Mouse (Mus musculus): ENCODE results near the gene Loxl1.

The Loxl1 gene

GRCm38 (mm10) chr9:58312944-58313359 lies at the start of gene Loxl1:
Loxl1 (minus strand) TSS chr9:58313186.
- no peak for DNase-seq (ENCODE audit: extremely low read depth, low read depth)

DNA sequence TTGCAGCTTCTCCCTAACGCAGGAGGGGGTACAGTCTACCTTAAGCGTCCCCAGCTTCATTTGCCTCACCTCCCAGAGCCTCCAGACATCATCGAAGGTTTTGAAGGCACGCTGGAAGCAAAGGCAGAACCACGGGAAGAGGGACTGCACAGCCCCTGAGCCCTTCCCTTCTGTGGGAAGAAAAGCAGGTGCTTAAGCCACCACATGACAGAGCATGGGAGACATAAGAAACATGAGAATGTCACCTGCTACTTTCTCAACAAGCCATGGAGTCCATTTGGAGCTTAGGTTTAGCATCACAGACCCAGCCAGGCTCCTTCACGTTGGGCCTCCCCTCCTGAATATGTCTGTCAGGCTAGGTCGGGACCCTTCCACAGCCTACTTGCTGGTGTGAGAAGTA lies 49.0 kb upstream of the Loxl1 start:
- DNase-seq (ENCODE audit: extremely low read depth, low read depth) = no peak

DNA sequence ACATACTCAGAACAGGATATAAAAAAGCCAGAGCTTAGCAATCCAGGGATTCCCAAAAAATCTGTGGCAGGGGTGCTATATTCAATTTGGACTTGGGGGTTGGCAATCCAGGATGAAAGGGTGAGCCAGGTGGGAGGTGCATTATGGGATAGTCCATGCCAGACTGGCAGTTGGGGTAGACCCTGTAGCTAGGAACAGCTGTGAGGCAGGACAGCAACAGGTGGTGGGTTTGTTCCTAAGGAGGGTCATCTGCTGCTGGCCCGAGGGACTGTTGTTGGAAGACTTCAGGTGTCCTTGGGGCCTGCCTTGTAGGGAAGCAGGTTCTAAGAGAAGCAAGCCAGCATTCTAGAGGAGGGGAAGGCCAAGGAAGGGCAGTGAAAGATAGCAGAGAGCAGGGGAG lies 48.4 kb upstream of the Loxl1 start:
- DNase-seq (ENCODE audit: extremely low read depth, low read depth) = no peak

DNA sequence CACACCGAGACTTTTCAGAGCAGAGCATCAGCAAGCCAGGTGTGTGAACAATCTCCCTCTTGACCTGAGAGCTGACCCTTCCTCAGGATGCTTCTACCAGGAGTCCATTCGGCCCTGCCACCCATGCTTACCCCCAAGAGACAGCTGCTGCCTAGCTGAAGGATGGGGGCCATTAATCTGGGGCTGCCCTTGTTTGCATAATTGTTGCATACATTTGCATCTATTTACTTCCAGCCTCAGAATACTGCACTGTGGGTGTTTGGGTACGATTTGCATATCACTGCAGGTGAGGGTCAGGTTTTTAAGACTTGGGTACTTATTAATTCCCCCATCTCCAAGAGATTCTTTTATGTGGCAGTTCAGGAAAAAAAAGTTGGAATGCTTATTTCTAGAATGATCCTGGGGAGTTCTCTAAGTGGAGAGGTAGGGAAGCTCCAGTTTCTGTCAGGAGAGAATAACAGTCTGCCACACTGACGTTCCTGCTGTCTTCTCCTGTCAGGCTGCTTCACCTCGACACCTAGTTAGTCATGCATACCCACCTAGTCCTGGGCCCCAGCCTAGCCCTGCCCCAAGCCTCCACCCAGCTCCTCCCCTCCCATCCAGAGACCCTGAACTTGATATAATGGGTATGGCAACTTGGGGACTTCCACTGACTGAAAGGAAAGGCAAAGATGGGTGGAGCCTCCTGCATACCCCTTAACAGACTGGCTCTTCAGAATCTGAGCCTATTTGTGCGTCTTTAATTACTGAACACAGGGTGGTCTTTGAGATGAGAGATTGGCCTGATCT lies 42.5 kb upstream of the Loxl1 start:
- DNase-seq (ENCODE audit: extremely low read depth, low read depth) = no peak

GRCm38 (mm10) chr9:58354701-58355100 lies 41.7 kb upstream of the Loxl1 start:
- DNase-seq (ENCODE audit: extremely low read depth, low read depth) = no peak

DNA sequence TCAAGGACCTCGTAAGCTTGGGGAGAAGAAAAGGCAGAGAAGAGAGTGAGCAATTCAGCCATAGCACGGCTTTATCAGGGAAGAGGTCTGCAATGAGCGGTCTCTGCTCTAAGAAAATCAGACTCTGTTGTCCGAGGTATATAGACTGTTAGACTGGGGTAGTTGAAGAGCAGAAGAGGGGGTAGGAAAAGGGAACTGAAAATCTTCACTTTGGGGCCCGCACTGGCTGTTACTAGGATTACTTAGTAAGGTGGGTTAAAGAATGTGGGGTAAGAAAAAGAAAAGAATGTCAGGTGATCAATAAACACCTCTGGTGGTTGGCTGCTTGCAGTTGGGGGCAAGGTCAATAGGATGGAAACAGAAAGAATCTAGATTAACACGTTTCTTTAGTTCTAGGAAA lies 40.2 kb upstream of the Loxl1 start:
- DNase-seq (ENCODE audit: extremely low read depth, low read depth) = no peak

DNA sequence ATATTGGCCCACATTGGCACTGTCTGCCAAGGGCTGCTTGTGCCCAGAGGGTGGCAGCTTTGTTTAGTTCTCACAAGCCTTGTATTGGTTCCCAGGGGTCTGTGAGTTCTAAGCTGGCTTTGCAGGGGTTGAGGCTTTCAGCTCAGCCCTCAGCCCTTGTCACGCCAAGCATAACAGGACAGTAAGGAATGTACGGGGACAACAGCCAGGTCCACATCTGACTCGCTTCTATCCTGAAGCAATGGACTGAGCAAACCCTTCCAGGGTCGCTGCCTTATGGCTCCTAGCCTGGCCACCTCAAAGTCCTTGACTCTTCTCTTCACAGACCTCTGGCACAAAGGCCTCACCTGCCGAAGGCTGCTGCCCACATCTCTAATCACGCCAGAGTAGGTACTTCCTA lies 34.8 kb upstream of the Loxl1 start:
- no peak for DNase-seq (ENCODE audit: extremely low read depth, low read depth)

DNA sequence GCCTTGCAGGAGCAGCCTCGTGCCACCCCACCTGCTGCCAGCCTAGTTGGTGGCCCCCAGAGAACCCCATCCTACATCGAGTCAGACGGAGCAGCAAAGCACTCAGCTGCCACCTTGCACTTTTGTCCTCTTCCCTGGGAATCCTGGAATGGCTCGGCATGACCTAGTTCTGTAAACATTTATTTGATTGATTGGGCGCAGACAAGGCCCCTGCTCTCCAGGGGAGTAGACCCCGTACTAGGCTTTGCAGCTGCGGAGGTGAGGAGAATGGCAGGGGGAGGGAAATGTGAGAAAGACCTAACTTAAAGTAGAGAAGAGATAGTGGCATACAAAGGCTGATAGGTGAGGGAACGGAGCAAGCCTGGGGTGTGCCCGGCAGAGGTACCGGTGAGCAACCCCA lies 33.5 kb upstream of the Loxl1 start:
- no peak for DNase-seq (ENCODE audit: extremely low read depth, low read depth)

DNA sequence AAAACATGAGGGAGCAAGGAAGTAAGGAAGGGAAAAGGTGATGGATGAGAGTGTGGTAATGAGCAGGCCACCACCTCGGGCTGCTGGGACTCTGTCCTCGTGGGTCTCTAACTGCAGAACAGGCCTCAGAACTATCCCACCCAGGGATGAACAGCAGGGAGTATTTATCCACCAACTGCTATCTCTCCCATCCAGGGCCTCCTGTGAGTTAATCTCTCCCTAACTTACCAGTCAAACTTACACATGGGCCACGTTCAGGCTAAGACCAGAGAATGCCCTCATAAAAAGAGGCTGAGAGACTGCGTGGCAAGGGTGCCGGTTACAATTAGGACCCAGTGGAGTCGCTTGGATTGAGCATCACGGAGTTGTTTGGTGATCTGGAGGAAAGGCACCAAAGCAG lies 33.0 kb upstream of the Loxl1 start:
- no peak for DNase-seq (ENCODE audit: extremely low read depth, low read depth)

DNA sequence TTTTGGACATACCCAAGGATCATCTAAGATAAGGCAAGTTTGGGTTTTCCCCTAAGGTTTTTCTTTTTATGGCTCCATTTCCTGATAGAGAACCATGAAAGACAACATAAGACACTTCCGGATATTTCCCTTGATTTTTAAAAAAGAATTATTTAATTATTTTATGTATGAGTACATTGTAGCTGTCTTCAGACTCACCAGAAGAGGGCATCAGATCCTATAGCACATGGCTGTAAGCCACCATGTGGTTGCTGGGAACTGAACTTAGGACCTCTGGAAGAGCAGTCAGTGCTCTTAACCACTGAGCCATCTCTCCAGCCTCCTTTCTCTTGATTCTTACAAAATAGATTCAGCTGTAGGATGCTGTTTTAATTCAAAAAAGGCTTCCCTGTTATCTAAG lies 28.8 kb upstream of the Loxl1 start:
- no peak for DNase-seq (ENCODE audit: extremely low read depth, low read depth)

DNA sequence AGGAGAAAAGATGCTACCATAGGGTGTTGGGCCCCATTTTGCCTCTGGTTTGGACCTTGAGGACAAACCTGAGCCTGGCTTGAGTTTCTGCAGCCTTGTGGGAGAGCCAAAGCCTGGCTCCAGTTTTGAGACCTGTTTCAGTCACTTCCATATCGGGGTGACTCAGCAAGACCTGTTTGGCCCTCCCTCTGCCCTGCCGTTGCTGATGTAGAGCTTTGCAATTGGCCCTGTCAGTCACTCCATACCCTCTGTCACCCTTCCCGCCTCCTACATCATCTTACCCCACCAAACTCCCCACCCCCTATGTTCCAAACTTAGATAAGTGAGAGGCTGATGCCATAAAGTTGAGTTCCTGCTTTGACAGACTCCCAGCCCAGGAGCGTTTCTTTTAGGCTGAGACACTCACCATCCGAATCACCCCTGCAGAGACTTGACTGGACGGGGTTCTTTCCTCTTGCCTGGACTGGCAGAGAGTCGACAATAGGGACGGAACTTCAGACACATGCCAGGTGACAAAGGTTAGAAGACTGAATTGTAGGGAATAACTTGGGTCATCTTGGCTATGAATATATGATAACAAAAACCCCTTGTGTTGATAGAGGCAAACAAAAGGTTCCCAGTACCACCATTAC lies 23.8 kb upstream of the Loxl1 start:
- DNase-seq (ENCODE audit: extremely low read depth, low read depth) = peak; percentile 94

DNA sequence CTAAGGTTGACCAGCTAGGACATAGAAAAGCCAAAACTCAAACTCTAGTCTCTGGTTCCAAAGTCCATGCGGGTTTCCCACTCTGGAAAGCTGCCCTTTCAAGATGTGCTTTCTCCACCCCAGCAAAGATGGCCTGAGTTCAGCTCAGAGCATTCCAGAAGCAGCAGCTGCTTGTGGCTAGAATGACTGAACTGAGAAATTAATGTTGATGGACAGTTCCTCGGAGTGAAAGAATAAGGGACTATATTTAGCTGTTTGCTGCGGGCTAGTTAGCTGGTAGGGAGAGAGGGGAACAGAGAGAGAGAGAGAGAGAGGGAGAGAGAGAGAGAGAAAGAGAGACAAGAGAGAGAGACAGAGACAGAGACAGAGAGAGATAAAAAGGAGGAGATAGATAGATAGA lies 18.3 kb upstream of the Loxl1 start:
- DNase-seq (ENCODE audit: extremely low read depth, low read depth) = no peak

- no peak for DNase-seq (ENCODE audit: extremely low read depth, low read depth)
These were observed 17.3 kb upstream of the Loxl1 start for GRCm38 (mm10) chr9:58330293-58330692.

- DNase-seq (ENCODE audit: extremely low read depth, low read depth) = no peak
These were observed 14.4 kb upstream of the Loxl1 start for GRCm38 (mm10) chr9:58327382-58327781.

- peak; percentile 54 for DNase-seq (ENCODE audit: extremely low read depth, low read depth)
These were observed 13.6 kb upstream of the Loxl1 start for GRCm38 (mm10) chr9:58326477-58327180.

DNA sequence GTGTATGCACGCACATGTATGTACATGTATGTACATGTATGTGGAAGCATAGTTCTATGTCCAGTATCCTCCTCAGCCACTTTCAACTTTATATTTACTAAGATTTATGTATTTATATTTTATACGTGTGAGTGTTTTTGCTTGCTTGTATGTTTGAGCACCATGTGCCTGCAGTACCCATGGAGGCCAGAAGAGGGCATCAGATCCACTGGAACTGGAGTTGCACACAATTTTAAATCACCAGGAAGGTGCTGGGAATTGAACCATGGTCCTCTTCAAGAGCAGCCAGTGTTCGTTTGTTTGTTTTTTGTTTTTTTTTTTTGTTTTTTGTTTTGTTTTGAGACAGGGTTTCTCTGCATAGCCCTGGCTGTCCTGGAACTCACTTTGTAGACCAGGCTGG lies 8.7 kb upstream of the Loxl1 start:
- DNase-seq (ENCODE audit: extremely low read depth, low read depth) = no peak

GRCm38 (mm10) chr9:58318317-58318716 lies 5.3 kb upstream of the Loxl1 start:
- DNase-seq (ENCODE audit: extremely low read depth, low read depth) = no peak

- DNase-seq (ENCODE audit: extremely low read depth, low read depth) = no peak
These were observed 4.4 kb upstream of the Loxl1 start for GRCm38 (mm10) chr9:58317381-58317780.

- DNase-seq (ENCODE audit: extremely low read depth, low read depth) = no peak
These were observed 3.8 kb upstream of the Loxl1 start for GRCm38 (mm10) chr9:58316784-58317183.

GRCm38 (mm10) chr9:58315850-58316249 lies 2.9 kb upstream of the Loxl1 start:
- DNase-seq (ENCODE audit: extremely low read depth, low read depth) = no peak

DNA sequence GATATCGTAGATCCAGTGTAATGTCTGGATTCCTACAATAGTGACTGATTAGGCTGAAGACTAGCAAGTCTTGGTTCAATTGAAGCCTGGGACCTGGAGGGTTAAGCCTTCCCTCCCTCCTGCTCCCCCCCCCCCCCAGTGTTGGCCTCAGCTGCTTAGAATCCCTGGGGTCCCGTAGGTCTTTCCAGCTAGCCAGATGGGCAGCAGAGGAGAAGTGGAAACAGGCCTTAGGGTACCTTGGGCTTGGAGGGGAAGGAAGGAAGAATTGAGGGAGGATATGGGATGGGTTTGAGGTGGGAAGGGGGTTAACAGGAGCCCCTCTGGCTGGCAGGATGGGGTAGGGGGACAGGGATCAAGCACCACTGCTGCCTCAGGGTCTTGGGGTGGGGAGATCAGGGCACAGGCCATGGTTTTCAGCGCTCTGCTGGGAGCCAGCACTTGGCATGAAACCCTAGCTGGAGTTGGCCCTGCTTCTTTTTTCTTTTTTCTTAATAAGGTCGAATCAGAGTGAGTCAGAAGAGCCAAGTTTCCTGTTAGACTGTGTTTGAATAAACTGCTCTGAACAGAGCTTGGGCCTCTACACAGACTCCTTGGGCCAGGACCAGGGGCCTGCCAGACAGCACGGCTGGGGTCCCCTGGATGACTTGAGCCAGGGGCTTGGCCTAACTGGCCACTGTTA lies 1.8 kb upstream of the Loxl1 start:
- no peak for DNase-seq (ENCODE audit: extremely low read depth, low read depth)
